Mouse (Mus musculus) kidney, adult 8-10 months (tissue): ENCODE measurements around the gene Arfgap3.
"Not testable (repeated sequence)": the region's sequence is repeated elsewhere in the genome, so short reads cannot be mapped to it uniquely, and the experiment has no call there.

Experiments used
- DNase-seq, 2 experiments: peaks; one replicate each; pipeline ENCODE4 v3.0.0; 2022

Gene Arfgap3

DNA sequence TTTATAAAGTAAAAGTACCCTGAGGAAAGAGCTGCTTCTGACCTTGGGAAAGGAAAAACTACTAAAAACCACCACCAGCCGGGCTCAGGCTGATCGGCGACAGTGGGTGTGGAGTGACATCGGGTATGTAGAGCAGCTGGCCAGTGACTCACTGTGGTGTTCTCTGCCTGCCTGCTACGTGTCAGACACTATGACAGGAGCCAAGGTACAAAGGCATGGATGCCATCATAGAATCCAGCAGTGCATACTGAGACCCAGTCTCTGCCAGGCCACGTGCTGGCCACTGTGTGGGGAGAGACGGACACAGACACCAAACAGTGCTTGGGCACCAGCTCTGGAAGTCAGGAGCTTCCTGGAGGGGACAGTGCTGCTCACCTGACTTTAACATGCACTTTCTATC is 5.1 kb downstream of the Arfgap3 start:
- DNase-seq = no peak

DNA sequence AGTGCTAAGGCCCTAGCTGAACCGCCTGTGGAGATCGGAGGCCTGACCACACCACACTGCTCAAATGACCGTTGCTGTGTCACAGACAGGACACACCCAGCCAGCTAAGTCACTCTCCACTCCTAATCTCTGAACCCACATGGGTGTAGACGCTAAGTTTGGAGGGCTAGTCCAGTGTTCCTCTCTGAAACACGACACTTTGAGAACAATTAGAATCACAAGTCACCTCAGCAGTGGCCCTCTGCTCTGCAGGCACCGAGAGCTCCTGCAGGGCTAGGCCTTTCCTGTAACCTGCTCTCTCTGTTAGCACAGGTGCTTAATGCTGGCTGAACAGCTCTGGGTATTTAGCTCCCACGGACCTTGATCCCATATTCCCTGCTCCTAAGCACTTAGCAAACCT is 5.9 kb downstream of the Arfgap3 start:
- DNase-seq = no peak

GRCm38 (mm10) chr15:83338908-83339307 is 11.1 kb downstream of the Arfgap3 start:
- DNase-seq = peak in 1 of 2 experiments; percentile 32

- DNase-seq = no peak
These were observed 11.9 kb downstream of the Arfgap3 start for GRCm38 (mm10) chr15:83337903-83338870.

DNA sequence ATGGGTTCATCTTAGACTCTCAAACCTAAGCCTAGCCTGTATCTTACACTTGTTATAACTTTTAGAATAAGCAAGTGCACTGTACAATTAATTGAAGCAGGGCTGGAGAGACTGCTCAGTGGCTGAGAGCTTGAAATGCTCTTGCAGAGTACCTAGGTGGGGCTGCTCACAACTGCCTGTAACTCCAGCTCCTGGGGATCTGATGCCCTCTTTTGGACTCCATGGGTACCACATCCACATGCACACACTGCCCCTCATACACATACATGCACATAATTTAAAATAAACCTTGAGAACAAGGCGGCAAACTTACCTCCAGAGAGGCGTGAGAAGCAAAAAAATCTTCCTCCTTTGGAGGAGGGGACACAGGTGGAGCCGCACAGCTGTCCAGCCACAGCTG is 17.7 kb downstream of the Arfgap3 start:
- DNase-seq = no peak

GRCm38 (mm10) chr15:83328952-83329351 is 21.1 kb downstream of the Arfgap3 start:
- DNase-seq = no peak

DNA sequence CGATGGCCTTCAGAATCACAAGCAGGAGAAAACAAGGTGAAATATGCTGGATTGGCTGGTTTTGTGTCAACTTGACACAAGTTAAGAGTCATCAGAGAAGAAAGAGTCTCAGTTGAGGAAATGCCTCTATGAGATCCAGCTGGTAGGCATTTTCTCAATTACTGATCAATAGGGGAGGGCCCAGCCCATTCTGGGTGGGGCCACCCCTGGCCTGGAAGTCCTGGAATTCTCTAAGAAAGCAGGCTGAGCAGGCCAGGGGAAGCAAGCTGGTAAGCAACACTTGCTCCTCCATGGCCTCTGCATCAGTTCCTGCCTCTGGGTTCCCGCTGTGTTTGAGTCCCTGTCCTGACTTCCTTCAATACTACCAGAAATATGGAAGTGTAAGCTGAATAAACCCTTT is 27.0 kb downstream of the Arfgap3 start:
- no peak for DNase-seq

- DNase-seq = no peak
These were observed 35.1 kb downstream of the Arfgap3 start for GRCm38 (mm10) chr15:83314914-83315313.

- DNase-seq = no peak
These were observed 40.2 kb downstream of the Arfgap3 start for GRCm38 (mm10) chr15:83309878-83310277.

GRCm38 (mm10) chr15:83308708-83309107 is 41.3 kb downstream of the Arfgap3 start:
- DNase-seq = not testable (repeated sequence)

GRCm38 (mm10) chr15:83306181-83306580 is 43.9 kb downstream of the Arfgap3 start:
- peak in 1 of 2 experiments; percentile 40 for DNase-seq

- peak; percentile 75 to 76 for DNase-seq
These were observed 44.7 kb downstream of the Arfgap3 start for GRCm38 (mm10) chr15:83305192-83305921.

- no peak for DNase-seq
These were observed 45.2 kb downstream of the Arfgap3 start for GRCm38 (mm10) chr15:83304804-83305191.

DNA sequence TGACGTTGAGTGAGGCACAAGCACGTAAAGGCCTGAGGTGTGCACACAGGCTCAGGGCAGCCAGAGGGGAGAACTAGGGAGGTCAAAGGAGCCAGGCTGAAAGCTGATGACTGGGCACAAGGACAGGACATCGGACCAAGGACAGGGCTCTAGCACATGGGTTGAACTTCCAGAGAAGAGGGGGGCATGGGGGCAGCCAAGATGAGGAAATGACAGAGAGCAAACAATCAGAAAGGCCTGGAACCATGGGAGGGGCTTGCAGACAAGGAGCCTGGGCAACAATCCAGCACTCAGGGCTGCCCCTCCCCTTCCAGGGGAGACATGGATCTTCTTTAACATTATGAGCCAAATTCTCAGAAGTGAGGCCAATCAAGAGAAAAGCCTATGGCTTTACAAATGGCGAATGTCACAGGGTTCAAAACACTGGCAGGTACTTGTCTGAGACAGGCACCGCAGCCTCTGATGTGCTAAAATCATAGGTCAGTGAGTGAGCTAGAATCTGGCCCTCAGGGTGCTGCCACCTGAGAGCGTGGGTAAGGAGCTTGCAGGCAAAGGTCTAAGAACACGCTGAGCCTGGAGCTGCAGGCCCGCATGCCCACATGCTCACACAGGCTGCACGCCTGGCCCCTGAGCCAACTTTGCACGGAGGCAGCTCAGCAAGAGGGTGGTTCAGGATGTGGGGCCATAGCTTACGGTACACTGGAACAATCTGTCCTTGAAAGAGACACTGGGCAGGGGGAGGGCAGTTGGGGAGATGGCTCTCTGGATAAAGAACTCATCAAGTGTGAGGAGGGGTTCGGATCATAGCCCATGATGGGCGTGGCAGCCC is 46.2 kb downstream of the Arfgap3 start:
- peak; percentile 59 to 69 for DNase-seq

DNA sequence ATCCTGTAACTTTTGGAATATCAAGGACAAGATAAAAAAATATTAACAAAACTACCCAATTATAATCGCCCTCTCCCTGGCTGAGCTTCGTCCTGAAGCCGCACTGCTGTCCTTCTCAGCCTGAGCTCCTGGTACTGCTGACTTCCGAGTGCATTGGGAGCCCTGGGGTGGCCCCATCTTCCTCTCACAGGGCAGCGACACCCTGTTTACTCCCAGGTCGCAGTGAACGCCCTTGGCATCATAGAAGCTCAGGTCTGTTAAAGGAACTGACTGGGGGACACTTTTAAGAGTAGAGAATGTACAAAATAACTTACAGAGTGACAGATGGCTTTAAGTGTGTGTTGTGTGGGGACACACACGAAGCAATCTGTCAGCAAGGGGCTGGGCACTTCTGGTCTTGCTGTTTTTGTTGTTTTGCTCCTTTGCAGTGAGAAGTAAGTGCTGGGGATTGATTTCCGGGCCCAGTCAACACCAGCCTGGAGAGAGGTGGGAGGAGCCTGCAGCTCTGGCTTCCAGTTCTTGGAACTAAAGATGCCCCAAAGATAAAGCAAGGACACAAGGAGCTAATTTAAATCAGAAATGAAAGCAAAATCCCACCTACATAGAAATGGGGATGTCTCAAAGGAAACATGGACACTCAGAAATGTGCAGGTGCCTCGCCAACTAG is 50.0 kb downstream of the Arfgap3 start:
- no peak for DNase-seq

- DNase-seq = no peak
These were observed 50.6 kb downstream of the Arfgap3 start for GRCm38 (mm10) chr15:83299450-83299849.

GRCm38 (mm10) chr15:83298810-83299209 is 51.2 kb downstream of the Arfgap3 start:
- DNase-seq = no peak

GRCm38 (mm10) chr15:83298313-83298712 is 51.7 kb downstream of the Arfgap3 start:
- DNase-seq = no peak

DNA sequence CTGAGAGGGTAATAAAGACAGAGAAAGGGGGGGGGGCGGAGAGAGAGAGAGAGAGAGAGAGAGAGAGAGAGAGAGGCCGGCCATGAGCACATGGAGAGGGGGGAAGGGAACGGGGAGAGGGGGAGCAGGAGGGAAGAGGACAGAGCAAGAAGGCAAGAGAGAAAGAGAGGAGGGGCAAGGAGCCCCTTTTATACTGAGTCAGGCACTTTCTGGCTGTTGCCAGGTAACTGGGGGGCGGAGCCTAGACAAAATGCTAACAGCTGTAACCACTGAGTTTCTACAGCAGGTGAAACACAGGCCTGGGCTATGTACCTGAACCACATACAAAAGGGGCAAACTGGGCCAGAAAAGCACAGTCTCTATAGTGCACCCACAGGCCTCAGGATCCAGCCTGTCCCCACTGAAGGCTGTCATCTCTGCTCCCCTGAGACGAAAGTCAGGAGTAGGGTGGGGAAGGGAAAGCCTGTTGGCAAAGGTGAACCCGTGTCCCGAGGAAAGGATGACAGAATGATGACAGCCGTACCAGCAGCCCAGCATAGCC is 53.2 kb downstream of the Arfgap3 start:
- no peak for DNase-seq

- no peak for DNase-seq
These were observed 54.0 kb downstream of the Arfgap3 start for GRCm38 (mm10) chr15:83296050-83296449.

DNA sequence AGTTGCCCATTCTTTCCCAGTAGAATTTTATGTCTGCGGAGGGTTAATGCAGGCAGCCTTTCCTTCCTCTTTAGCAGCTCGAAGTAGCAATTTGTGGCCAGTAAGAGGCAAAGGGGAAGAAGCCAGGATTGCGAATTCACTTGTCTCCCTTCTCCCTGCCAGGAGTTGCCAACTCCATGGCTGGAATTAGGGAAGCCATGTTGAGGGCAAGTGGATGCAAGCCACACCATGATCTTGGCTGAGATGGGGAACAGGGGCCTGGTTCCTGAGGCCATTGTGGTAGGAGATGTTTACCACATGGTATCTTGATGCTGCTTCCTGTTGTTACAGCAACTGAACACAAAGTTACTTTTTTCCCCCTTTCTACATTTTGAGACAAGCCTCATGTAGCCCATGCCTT is 55.1 kb downstream of the Arfgap3 start:
- no peak for DNase-seq
